Mouse (Mus musculus) neural tube, embryonic 15.5 days (tissue): ENCODE data around the gene Cela2a. TPM values are rescaled to one million over a fixed set of nuclear protein-coding genes. Genes with fewer than 3 reads are reported as not detected.
"Not testable (repeated sequence)": the region's sequence is repeated elsewhere in the genome, so short reads cannot be mapped to it uniquely, and the experiment has no call there.

Experiments
- ATAC-seq: fragments of 200-750 bp; cut with Nextera tagmentation; 2 replicates; pipeline ENCODE4 v1.8.0; 2017; ENCODE audit warnings: mild to moderate bottlenecking, moderate TSS enrichment, moderate library complexity; ENCODE audit not compliant: low FRiP score
- H3K27ac ChIP-seq: fragments of 300-500 bp; sonication (generic); replicated peaks from 2 replicates; pipeline ENCODE4 v1.5.1; 2015; ENCODE audit warnings: mild to moderate bottlenecking, inconsistent platforms
- H3K27me3 ChIP-seq: fragments of 300-500 bp; sonication (generic); replicated peaks from 2 replicates; pipeline ENCODE4 v1.6.1; 2015; ENCODE audit warnings: inconsistent platforms
- H3K36me3 ChIP-seq: fragments of 300-500 bp; sonication (generic); 2 replicates; pipeline ENCODE4 v1.6.1; 2015; ENCODE audit warnings: inconsistent platforms
- H3K4me1 ChIP-seq: fragments of 300-500 bp; sonication (generic); 2 replicates; pipeline ENCODE4 v1.6.1; 2015; ENCODE audit warnings: inconsistent platforms
- H3K4me2 ChIP-seq: fragments of 300-500 bp; sonication (generic); 2 replicates; pipeline ENCODE4 v1.6.1; 2015; ENCODE audit warnings: inconsistent platforms, mild to moderate bottlenecking, moderate library complexity
- H3K4me3 ChIP-seq: fragments of 300-500 bp; sonication (generic); replicated peaks from 2 replicates; pipeline ENCODE4 v1.5.1; 2015; ENCODE audit warnings: mild to moderate bottlenecking, inconsistent platforms
- H3K9ac ChIP-seq: fragments of 300-500 bp; sonication (generic); replicated peaks from 2 replicates; pipeline ENCODE4 v1.6.1; 2015; ENCODE audit warnings: mild to moderate bottlenecking, inconsistent platforms
- H3K9me3 ChIP-seq: fragments of 300-500 bp; sonication (generic); replicated peaks from 2 replicates; pipeline ENCODE4 v1.6.1; 2016; ENCODE audit warnings: inconsistent platforms
- WGBS: fragments of 180-500 bp; shearing (Covaris S2); methylation state at CpG from one replicate; pipeline ENCODE4 v1.1.7; 2015; ENCODE audit warnings: mixed read lengths; 5-methylcytosine and 5-hydroxymethylcytosine counted together
- polyA plus RNA-seq: library from polyadenylated mRNA; unstranded; fragments of >200 nt; fragmentation: Nextera tagmentation; extraction: Ambion mirVana; gene quantifications from 2 replicates; pipeline ENCODE4 v1.2.1, GENCODE M21; 2015

Gene Cela2a
- polyA plus RNA-seq, 1 experiment from 2014 or later = not detected

GRCm38 (mm10) chr4:141784835-141785234 is 41.1 kb downstream of the Cela2a start:
- WGBS = 76% methylated on average over 5 of the region's 5 CpGs
- no peak overlapping the region for H3K27ac ChIP-seq
- peaks cover 59% of the 10 kb centered on the region for H3K36me3 ChIP-seq
- no peak overlapping the region for H3K4me2 ChIP-seq
- H3K9me3 ChIP-seq = no peaks in the 10 kb centered on the region
- no peak for ATAC-seq
- H3K4me1 ChIP-seq = peaks cover 8% of the 10 kb centered on the region
- no peak overlapping the region for H3K9ac ChIP-seq
- H3K27me3 ChIP-seq = no peaks in the 10 kb centered on the region
- no peak overlapping the region for H3K4me3 ChIP-seq

GRCm38 (mm10) chr4:141781201-141781985 is 44.6 kb downstream of the Cela2a start:
- ATAC-seq = no peak

GRCm38 (mm10) chr4:141779828-141780227 is 46.1 kb downstream of the Cela2a start:
- Histone ChIP-seq H3K4me3 (no peak overlapping the region), H3K27me3 (no peaks in the 10 kb centered on the region), H3K27ac (no peak overlapping the region), H3K4me2 (no peak overlapping the region), H3K36me3 (peaks cover 86% of the 10 kb centered on the region), H3K9me3 (no peaks in the 10 kb centered on the region), H3K4me1 (no peaks in the 10 kb centered on the region), H3K9ac (no peak overlapping the region)
- no peak for ATAC-seq
- WGBS = 96% methylated on average over 8 of the region's 8 CpGs

More at GRCm38 (mm10) chr4:141781201-141781985, 44.6 kb downstream of the Cela2a start:
- WGBS = 96% methylated on average over 8 of the region's 8 CpGs
- H3K27ac ChIP-seq = no peak overlapping the region
- H3K27me3 ChIP-seq = no peaks in the 10 kb centered on the region
- no peaks in the 10 kb centered on the region for H3K9me3 ChIP-seq
- H3K4me2 ChIP-seq = no peak overlapping the region
- H3K9ac ChIP-seq = no peak overlapping the region
- peaks cover 79% of the 10 kb centered on the region for H3K36me3 ChIP-seq
- no peak overlapping the region for H3K4me3 ChIP-seq
- H3K4me1 ChIP-seq = no peaks in the 10 kb centered on the region

- not testable (repeated sequence) for H3K4me1 ChIP-seq, H3K9me3 ChIP-seq, H3K27me3 ChIP-seq, H3K27ac ChIP-seq, H3K4me2 ChIP-seq, ATAC-seq, H3K9ac ChIP-seq, H3K4me3 ChIP-seq
- 86% methylated on average over 4 of the region's 4 CpGs for WGBS
- peaks cover 91% of the 10 kb centered on the region for H3K36me3 ChIP-seq
Measured at GRCm38 (mm10) chr4:141773019-141773418, 52.9 kb downstream of the Cela2a start.

- H3K4me2 ChIP-seq = no peak overlapping the region
Measured at GRCm38 (mm10) chr4:141771823-141772222, 54.1 kb downstream of the Cela2a start.

GRCm38 (mm10) chr4:141769501-141770160 is 56.3 kb downstream of the Cela2a start:
- no peak overlapping the region for H3K9ac ChIP-seq
- WGBS = 91% methylated on average over 8 of the region's 8 CpGs
- no peaks in the 10 kb centered on the region for H3K27me3 ChIP-seq
- no peak overlapping the region for H3K4me2 ChIP-seq
- H3K4me1 ChIP-seq = peaks cover 19% of the 10 kb centered on the region
- no peak overlapping the region for H3K27ac ChIP-seq
- no peaks in the 10 kb centered on the region for H3K9me3 ChIP-seq
- ATAC-seq = no peak
- H3K36me3 ChIP-seq = peaks cover 90% of the 10 kb centered on the region
- H3K4me3 ChIP-seq = no peak overlapping the region

More at GRCm38 (mm10) chr4:141771823-141772222, 54.1 kb downstream of the Cela2a start:
- H3K27me3 ChIP-seq = no peaks in the 10 kb centered on the region
- ATAC-seq = no peak
- no peaks in the 10 kb centered on the region for H3K9me3 ChIP-seq
- 91% methylated on average over 8 of the region's 8 CpGs for WGBS
- H3K4me1 ChIP-seq = peaks cover 12% of the 10 kb centered on the region
- no peak overlapping the region for H3K4me3 ChIP-seq
- H3K9ac ChIP-seq = no peak overlapping the region
- peaks cover 93% of the 10 kb centered on the region for H3K36me3 ChIP-seq
- no peak overlapping the region for H3K27ac ChIP-seq

- no peak overlapping the region for H3K9ac ChIP-seq
- no peak overlapping the region for H3K4me3 ChIP-seq
- no peaks in the 10 kb centered on the region for H3K27me3 ChIP-seq
- H3K9me3 ChIP-seq = no peaks in the 10 kb centered on the region
- WGBS = 66% methylated on average over 19 of the region's 19 CpGs
- peaks cover 19% of the 10 kb centered on the region for H3K4me1 ChIP-seq
- H3K36me3 ChIP-seq = peaks cover 89% of the 10 kb centered on the region
- no peak for ATAC-seq
- peak overlapping the region; percentile 69 for H3K27ac ChIP-seq
- peak overlapping the region; percentile 24; the same call in 1 of the 2 replicates for H3K4me2 ChIP-seq
Measured at GRCm38 (mm10) chr4:141767353-141768036, 58.5 kb downstream of the Cela2a start.

- H3K9ac ChIP-seq = no peak overlapping the region
- H3K4me1 ChIP-seq = peaks cover 19% of the 10 kb centered on the region
- H3K36me3 ChIP-seq = peaks cover 90% of the 10 kb centered on the region
- no peaks in the 10 kb centered on the region for H3K27me3 ChIP-seq
- no peak overlapping the region for H3K4me3 ChIP-seq
- H3K27ac ChIP-seq = peak overlapping the region; percentile 69
- ATAC-seq = peak; percentile 45; the same call in 1 of the 2 replicates
- H3K9me3 ChIP-seq = no peaks in the 10 kb centered on the region
- peak overlapping the region; percentile 24 for H3K4me2 ChIP-seq
- 39% methylated on average over 19 of the region's 19 CpGs for WGBS
Measured at GRCm38 (mm10) chr4:141766668-141767352, 59.1 kb downstream of the Cela2a start.

- Histone ChIP-seq H3K27ac (peak overlapping the region; percentile 69), H3K4me2 (peak overlapping the region; percentile 24), H3K4me3 (no peak overlapping the region), H3K27me3 (no peaks in the 10 kb centered on the region), H3K36me3 (peaks cover 90% of the 10 kb centered on the region), H3K9ac (no peak overlapping the region), H3K4me1 (peaks cover 19% of the 10 kb centered on the region), H3K9me3 (no peaks in the 10 kb centered on the region)
- no peak; the same call in 1 of the 2 replicates for ATAC-seq
- 62% methylated on average over 8 of the region's 8 CpGs for WGBS
Measured at GRCm38 (mm10) chr4:141766316-141766667, 59.7 kb downstream of the Cela2a start.

- WGBS = 97% methylated on average over 3 of the region's 3 CpGs
- peaks cover 82% of the 10 kb centered on the region for H3K36me3 ChIP-seq
- peaks cover 19% of the 10 kb centered on the region for H3K4me1 ChIP-seq
- ATAC-seq = no peak
- no peak overlapping the region for H3K4me2 ChIP-seq
- no peak overlapping the region for H3K9ac ChIP-seq
- no peaks in the 10 kb centered on the region for H3K9me3 ChIP-seq
- H3K27me3 ChIP-seq = no peaks in the 10 kb centered on the region
- H3K4me3 ChIP-seq = no peak overlapping the region
- no peak overlapping the region for H3K27ac ChIP-seq
Measured at GRCm38 (mm10) chr4:141765008-141765407, 61.0 kb downstream of the Cela2a start.
